Comparison of ENCODE assay signal across 14 mouse cellular contexts in the genomic region with DNA sequence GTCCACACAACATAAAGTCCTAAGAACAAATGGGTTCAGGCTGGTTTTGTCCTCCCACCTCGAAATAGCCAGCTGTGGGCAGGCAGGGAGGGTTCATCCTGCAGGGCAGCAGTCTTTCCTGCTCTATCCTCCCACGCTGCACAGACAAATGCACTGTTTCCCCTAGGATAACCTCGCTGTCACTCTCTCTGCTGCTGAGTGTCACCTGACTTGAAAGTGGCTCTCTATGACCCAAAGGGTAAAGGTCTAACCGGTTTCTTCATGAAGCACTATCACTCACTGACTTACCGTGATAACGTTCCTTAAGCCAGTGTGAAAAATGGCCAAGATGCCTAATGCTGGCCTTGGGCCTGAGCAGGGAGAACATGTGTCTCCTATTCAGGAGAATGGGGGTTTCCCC.
"Had no signal": no experiment of that assay in that cellular context is flagged by ENCODE, and none has a peak within 500 bp of the region (broad histone marks: within the 10 kb centered on the region; RNA-seq: fewer than 3 reads in every experiment).

No protein-coding gene starts in this region.

- H3K27me3 ChIP-seq: limb, embryonic 12.5 days; liver, embryonic 13.5 days; midbrain, embryonic 12.5 days; neural tube, embryonic 13.5 days had no signal

- H3K36me3 ChIP-seq: limb, embryonic 12.5 days; liver, embryonic 13.5 days; midbrain, embryonic 12.5 days; neural tube, embryonic 13.5 days had no signal

- H3K4me1 ChIP-seq: limb, embryonic 12.5 days; neural tube, embryonic 13.5 days had no signal

- H3K4me2 ChIP-seq: limb, embryonic 12.5 days; liver, embryonic 13.5 days; lung, embryonic 14.5 days; midbrain, embryonic 12.5 days; neural tube, embryonic 13.5 days had no signal

- H3K9me3 ChIP-seq: limb, embryonic 12.5 days; liver, embryonic 13.5 days; midbrain, embryonic 12.5 days; neural tube, embryonic 13.5 days had no signal

- DNase-seq: kidney, adult 9 months; kidney, postnatal 10 days; kidney, postnatal 4 days; liver, embryonic 13.5 days; lung, embryonic 14.5 days; lung, postnatal 10 days; lung, postnatal 4 days; right cerebral cortex, postnatal 14 days; thymus, postnatal 36 days had no signal

- ATAC-seq: midbrain, embryonic 16.5 days had no signal

- H3K4me3 ChIP-seq: layer of hippocampus, adult 2 months; limb, embryonic 12.5 days; liver, embryonic 13.5 days; midbrain, embryonic 12.5 days; neural tube, embryonic 13.5 days had no signal

- H3K27ac ChIP-seq: layer of hippocampus, adult 2 months; limb, embryonic 12.5 days; liver, embryonic 13.5 days; midbrain, embryonic 12.5 days; neural tube, embryonic 13.5 days had no signal

- H3K9ac ChIP-seq: limb, embryonic 12.5 days; liver, embryonic 13.5 days; lung, embryonic 14.5 days; midbrain, embryonic 12.5 days; neural tube, embryonic 13.5 days had no signal
